8 mouse cellular contexts compared by ENCODE assay signal in genomic region chr4:63215993-63216531, GRCm38 (mm10). TPM values are rescaled to one million over a fixed set of nuclear protein-coding genes. Genes with fewer than 3 reads are reported as not detected.
DNase-seq lines count a peak whose midpoint lies in the region; ATAC-seq and TF ChIP-seq lines count a peak whose summit lies in the region.

No protein-coding gene starts in this region.

- peak overlapping the region in 1 of 2 experiments; percentile 30; a peak in 1 of 4 replicates for H3K27ac ChIP-seq in heart, embryonic 14.5 days (replicated peaks in 1 of 2; ENCODE audit: control insufficient read depth in 1 of 2, insufficient read depth in 1 of 2, low read depth in 2 of 2, low read length in 2 of 2)
- H3K27ac ChIP-seq in kidney, postnatal 0 days = 0 out of 2 replicates have a peak overlapping the region, but pooled peaks have one; percentile 9
- H3K27ac ChIP-seq in stomach, embryonic 14.5 days (ENCODE audit: low read length) = peak overlapping the region; percentile 77

- no peaks in the 10 kb centered on the region for H3K9me3 ChIP-seq in heart, embryonic 14.5 days (ENCODE audit: control insufficient read depth, low read length)
- H3K9me3 ChIP-seq in kidney, postnatal 0 days (replicated peaks; ENCODE audit: low read length) = no peaks in the 10 kb centered on the region
- no peaks in the 10 kb centered on the region for H3K9me3 ChIP-seq in stomach, embryonic 14.5 days (ENCODE audit: control insufficient read depth, low read depth, low read length)

- H3K36me3 ChIP-seq in heart, embryonic 14.5 days (ENCODE audit: control insufficient read depth, insufficient read depth, low read length) = no peaks in the 10 kb centered on the region
- H3K36me3 ChIP-seq in kidney, postnatal 0 days (ENCODE audit: insufficient read depth, low read length) = no peaks in the 10 kb centered on the region
- peaks cover 5% of the 10 kb centered on the region for H3K36me3 ChIP-seq in stomach, embryonic 14.5 days (ENCODE audit: control insufficient read depth, insufficient read depth, low read length)

- H3K4me2 ChIP-seq in heart, embryonic 14.5 days (ENCODE audit: low read length) = peak overlapping the region; percentile 100
- peak overlapping the region; percentile 100 for H3K4me2 ChIP-seq in kidney, postnatal 0 days (ENCODE audit: low read length)
- peak overlapping the region; percentile 95 for H3K4me2 ChIP-seq in stomach, embryonic 14.5 days (replicated peaks; ENCODE audit: low read depth, low read length)

- H3K27me3 ChIP-seq in heart, embryonic 14.5 days (ENCODE audit: control insufficient read depth, insufficient read depth, low read length) = peaks cover 35% of the 10 kb centered on the region
- peaks cover 3% of the 10 kb centered on the region; the same call in 1 of the 2 replicates for H3K27me3 ChIP-seq in kidney, postnatal 0 days (ENCODE audit: insufficient read depth, low read length)
- H3K27me3 ChIP-seq in stomach, embryonic 14.5 days (ENCODE audit: control insufficient read depth, insufficient read depth, low read length) = no peaks in the 10 kb centered on the region

- H3K9ac ChIP-seq in heart, embryonic 14.5 days (ENCODE audit: low read length) = peak overlapping the region; percentile 86
- peak overlapping the region; percentile 74 for H3K9ac ChIP-seq in kidney, postnatal 0 days (ENCODE audit: low read depth, low read length)
- H3K9ac ChIP-seq in stomach, embryonic 14.5 days (replicated peaks; ENCODE audit: low read depth, low read length) = peak overlapping the region; percentile 90

- intact Hi-C loops in left cerebral cortex, postnatal 4 days (cut with DNase I) = loop anchor here (2.0 kb wide), 1 partner anchor 91 kb away; no protein-coding TSS in a partner anchor

- WGBS in heart, embryonic 14.5 days = 4% methylated on average over 24 of the region's 24 CpGs
- 3% methylated on average over 24 of the region's 24 CpGs for WGBS in kidney, postnatal 0 days
- WGBS in stomach, embryonic 14.5 days = under 1% methylated on average over 24 of the region's 24 CpGs

- peak overlapping the region; percentile 76 to 79 for H3K4me3 ChIP-seq in heart, embryonic 14.5 days (ENCODE audit: control insufficient read depth in 1 of 2, insufficient read depth in 1 of 2, low read depth in 1 of 2, low read length in 2 of 2)
- peak overlapping the region; percentile 75 for H3K4me3 ChIP-seq in kidney, postnatal 0 days (replicated peaks; ENCODE audit: low read depth, low read length)
- H3K4me3 ChIP-seq in stomach, embryonic 14.5 days (ENCODE audit: low read depth, low read length) = peak overlapping the region; percentile 80

- TF ChIP-seq CTCF in kidney, postnatal 0 days (IDR thresholded peaks at IDR 0.05; ENCODE audit: low read depth) = peak; percentile 76

- peak; percentile 57 for ATAC-seq in heart, embryonic 14.5 days (ENCODE audit: insufficient number of reproducible peaks, insufficient read depth, low FRiP score, low read depth)
- peak; percentile 50; the same call in 1 of the 2 replicates for ATAC-seq in kidney, postnatal 0 days (replicated peaks; ENCODE audit: low FRiP score, low read depth)
- ATAC-seq in megakaryocyte progenitor cell, adult 5-6 weeks (replicated peaks; ENCODE audit: poor library complexity) = peak; percentile 52
- peak; percentile 31; the same call in 1 of the 2 replicates for ATAC-seq in stomach, embryonic 14.5 days (ENCODE audit: insufficient number of reproducible peaks, insufficient read depth, low FRiP score, low read depth)
- ATAC-seq in frontal cortex, adult (ENCODE audit: low TSS enrichment) = no peak

- H3K4me1 ChIP-seq in heart, embryonic 14.5 days (ENCODE audit: control insufficient read depth in 2 of 2, insufficient read depth in 2 of 2, low read length in 2 of 2) = peaks cover 15 to 33% of the 10 kb centered on the region in 2 experiments; a peak in 3 of 4 replicates
- peaks cover 14% of the 10 kb centered on the region for H3K4me1 ChIP-seq in kidney, postnatal 0 days (replicated peaks; ENCODE audit: insufficient read depth, low read length)
- peaks cover 27% of the 10 kb centered on the region; the same call in 1 of the 2 replicates for H3K4me1 ChIP-seq in stomach, embryonic 14.5 days (ENCODE audit: control insufficient read depth, insufficient read depth, low read length)

- peak; percentile 77 for DNase-seq in left cerebral cortex, postnatal 4 days
- no peak for DNase-seq in left cerebral cortex, adult 8-10 months (ENCODE audit: low spot score in 2 of 2)
- DNase-seq in embryo, embryonic 11 days = peak; percentile 85
- peak; percentile 86 for DNase-seq in kidney, postnatal 0 days (ENCODE audit: low spot score)

RNA-seq across cellular contexts. Expression of gene Col27a1, which starts 2.3 kb away (rescaled TPM):
- 1 to 10 TPM; 2.5 to 3.1 TPM for total RNA-seq in left cerebral cortex, postnatal 4 days (2021)
- total RNA-seq in left cerebral cortex, adult 8-10 months (2022) = 1 to 10 TPM; 3.7 to 7.4 (median 5.4) TPM
- 3.0 and 4.2 TPM in 2 replicates for polyA plus RNA-seq in heart, embryonic 14.5 days (2014; fragmentation: Nextera tagmentation; extraction: Ambion mirVana)
- polyA plus RNA-seq in kidney, postnatal 0 days (2015; fragmentation: Nextera tagmentation; extraction: Ambion mirVana) = 5.7 and 6.4 TPM in 2 replicates
- total RNA-seq in megakaryocyte progenitor cell, adult 5-6 weeks (2015) = 0.07 and 0.15 TPM in 2 replicates
- 0.10 and 0.29 TPM in 2 replicates for total RNA-seq in megakaryocyte progenitor cell, adult 5-6 weeks (2017)
- 23.6 and 24.8 TPM in 2 replicates for polyA plus RNA-seq in stomach, embryonic 14.5 days (2014; fragmentation: Nextera tagmentation; extraction: Ambion mirVana)

RNA-seq across cellular contexts. Expression of gene Kif12, which starts 44.1 kb away (rescaled TPM):
- total RNA-seq in left cerebral cortex, postnatal 4 days (2021) = not detected
- under 1 TPM in 1 of 4 experiments, not detected in 3; 0.11 TPM for total RNA-seq in left cerebral cortex, adult 8-10 months (2022)
- polyA plus RNA-seq in heart, embryonic 14.5 days (2014; fragmentation: Nextera tagmentation; extraction: Ambion mirVana) = 0.11 and 0.23 TPM in 2 replicates
- polyA plus RNA-seq in kidney, postnatal 0 days (2015; fragmentation: Nextera tagmentation; extraction: Ambion mirVana) = 98.4 and 108 TPM in 2 replicates
- not detected in 2 replicates for total RNA-seq in megakaryocyte progenitor cell, adult 5-6 weeks (2015)
- not detected in 2 replicates for total RNA-seq in megakaryocyte progenitor cell, adult 5-6 weeks (2017)
- 19.8 and 22.8 TPM in 2 replicates for polyA plus RNA-seq in stomach, embryonic 14.5 days (2014; fragmentation: Nextera tagmentation; extraction: Ambion mirVana)

Comparison
In these comparisons a context has a peak if more than half of its experiments do, and no peak if none do; other contexts are left out.
1. DNase-seq: peak in left cerebral cortex, postnatal 4 days (single experiment), embryo, embryonic 11 days (single experiment) and kidney, postnatal 0 days (single experiment); none in left cerebral cortex, adult 8-10 months (0 of 2).
2. Peak in every context shown above with its lines, with median percentiles within 50 percentile points of each other: H3K4me2 ChIP-seq, H3K4me3 ChIP-seq and H3K9ac ChIP-seq.